Mouse (Mus musculus) MEL (cell line): ENCODE data around the gene Hgfac. TPM values are rescaled to one million over a fixed set of nuclear protein-coding genes. Genes with fewer than 3 reads are reported as not detected.

Experiments used
- DNase-seq: peaks from one replicate; pipeline ENCODE4 v3.0.0; 2011; ENCODE audit warnings: low read depth, low spot score
- H3K27ac ChIP-seq: 2 replicates; pipeline ENCODE4 v1.5.1; 2012; ENCODE audit warnings: low read depth, mild to moderate bottlenecking, control low read depth, low read length, moderate library complexity; ENCODE audit not compliant: control insufficient read depth
- H3K27me3 ChIP-seq, 2 experiments: fragments of 150-350 bp in 1 of 2; sonication (generic) in 1 of 2; 2 replicates each; pipeline ENCODE4 v1.6.1; 2012; ENCODE audit warnings: low read length in 2 of 2, mild to moderate bottlenecking in 2 of 2, improper control_type of control experiment in 1 of 2, moderate library complexity in 1 of 2; ENCODE audit not compliant: insufficient read depth in 2 of 2, control insufficient read depth in 1 of 2
- H3K36me3 ChIP-seq, 2 experiments: 2 replicates each; pipeline ENCODE4 v1.6.1; 2012 to 2014; ENCODE audit warnings: low read length in 2 of 2, improper control_type of control experiment in 1 of 2, inconsistent platforms in 1 of 2, mild to moderate bottlenecking in 1 of 2; ENCODE audit not compliant: insufficient read depth in 2 of 2, control insufficient read depth in 1 of 2
- H3K4me1 ChIP-seq, 2 experiments: fragments of 150-350 bp in 1 of 2; sonication (generic) in 1 of 2; 2 replicates each; pipeline ENCODE4 v1.6.1; 2012; ENCODE audit warnings: low read length in 2 of 2, improper control_type of control experiment in 1 of 2, mild to moderate bottlenecking in 1 of 2; ENCODE audit not compliant: insufficient read depth in 2 of 2, control insufficient read depth in 1 of 2
- H3K4me3 ChIP-seq, 2 experiments: fragments of 150-350 bp in 1 of 2; sonication (generic) in 1 of 2; 2 replicates each; pipeline ENCODE4 v1.5.1; 2012; ENCODE audit warnings: low read depth in 2 of 2, low read length in 2 of 2, mild to moderate bottlenecking in 2 of 2, moderate library complexity in 2 of 2, control low read depth in 1 of 2, improper control_type of control experiment in 1 of 2; ENCODE audit not compliant: control insufficient read depth in 1 of 2, insufficient read depth in 1 of 2
- H3K79me2 ChIP-seq: 2 replicates; pipeline ENCODE4 v1.6.1; 2012; ENCODE audit warnings: mild to moderate bottlenecking, low read length, moderate library complexity; ENCODE audit not compliant: control insufficient read depth, poor library complexity, insufficient read depth
- H3K9ac ChIP-seq: 2 replicates; pipeline ENCODE4 v1.6.1; 2012; ENCODE audit warnings: low read depth, mild to moderate bottlenecking, control low read depth, low read length, moderate library complexity; ENCODE audit not compliant: control insufficient read depth, poor library complexity, severe bottlenecking
- H3K9me3 ChIP-seq: fragments of 150-350 bp; sonication (generic); replicated peaks from 2 replicates; pipeline ENCODE4 v1.6.1; 2012; ENCODE audit warnings: mild to moderate bottlenecking, low read length, improper control_type of control experiment, moderate library complexity; ENCODE audit not compliant: insufficient read depth
- BHLHE40 ChIP-seq: IDR thresholded peaks from 2 replicates; pipeline ENCODE4 v1.6.1; 2012; ENCODE audit warnings: low read depth, mild to moderate bottlenecking, inconsistent platforms, low read length, improper control_type of control experiment, borderline replicate concordance
- CHD2 ChIP-seq: IDR thresholded peaks from 2 replicates; pipeline ENCODE4 v1.6.1; 2011; ENCODE audit warnings: low read length, improper control_type of control experiment
- CTCF ChIP-seq, 3 experiments: IDR thresholded peaks in 2 of 3; conservative IDR thresholded peaks in 1 of 3; 2 replicates each; pipeline ENCODE4 v1.5.1; 2011 to 2012; ENCODE audit warnings: low read length in 3 of 3, low read depth in 2 of 3, mild to moderate bottlenecking in 2 of 3, improper control_type of control experiment in 1 of 3, inconsistent platforms in 1 of 3, mixed read lengths in 1 of 3, moderate library complexity in 1 of 3; ENCODE audit not compliant: control insufficient read depth in 1 of 3, insufficient read depth in 1 of 3, poor library complexity in 1 of 3, severe bottlenecking in 1 of 3
- E2F4 ChIP-seq: IDR thresholded peaks from 2 replicates; pipeline ENCODE4 v1.6.1; 2011; ENCODE audit warnings: low read depth, low read length, improper control_type of control experiment, borderline replicate concordance
- ELF1 ChIP-seq: IDR thresholded peaks from 2 replicates; pipeline ENCODE4 v1.6.1; 2014; ENCODE audit warnings: low read depth, mild to moderate bottlenecking, inconsistent platforms, low read length, improper control_type of control experiment, moderate library complexity
- EP300 ChIP-seq, 2 experiments: IDR thresholded peaks; 2 replicates each; pipeline ENCODE4 v1.6.1; 2011; ENCODE audit warnings: improper control_type of control experiment in 2 of 2, low read length in 2 of 2, low read depth in 1 of 2, mild to moderate bottlenecking in 1 of 2
- ETS1 ChIP-seq: IDR thresholded peaks from 2 replicates; pipeline ENCODE4 v1.6.1; 2012; ENCODE audit warnings: low read depth, mild to moderate bottlenecking, inconsistent platforms, low read length, improper control_type of control experiment, moderate library complexity
- GABPA ChIP-seq: IDR thresholded peaks from 2 replicates; pipeline ENCODE4 v1.6.1; 2012; ENCODE audit warnings: low read depth, mild to moderate bottlenecking, inconsistent platforms, low read length, improper control_type of control experiment, moderate library complexity
- GATA1 ChIP-seq: IDR thresholded peaks from 2 replicates; pipeline ENCODE4 v1.6.1; 2011; ENCODE audit warnings: low read depth, low read length, improper control_type of control experiment
- HCFC1 ChIP-seq: IDR thresholded peaks from 2 replicates; pipeline ENCODE4 v1.6.1; 2012; ENCODE audit warnings: low read depth, mild to moderate bottlenecking, inconsistent platforms, low read length, improper control_type of control experiment, moderate library complexity
- KAT2A ChIP-seq: conservative IDR thresholded peaks from 2 replicates; pipeline ENCODE4 v1.6.1; 2012; ENCODE audit warnings: low read depth, low read length, improper control_type of control experiment, inconsistent platforms
- MAFK ChIP-seq: IDR thresholded peaks from 2 replicates; pipeline ENCODE4 v1.6.1; 2011; ENCODE audit warnings: low read depth, mild to moderate bottlenecking, low read length, improper control_type of control experiment, borderline replicate concordance
- MAX ChIP-seq: IDR thresholded peaks from 2 replicates; pipeline ENCODE4 v1.6.1; 2011; ENCODE audit warnings: low read length, improper control_type of control experiment
- MAZ ChIP-seq: IDR thresholded peaks from 2 replicates; pipeline ENCODE4 v1.6.1; 2012; ENCODE audit warnings: low read depth, mild to moderate bottlenecking, inconsistent platforms, low read length, improper control_type of control experiment
- MYB ChIP-seq: IDR thresholded peaks from 2 replicates; pipeline ENCODE4 v1.6.1; 2011; ENCODE audit warnings: mild to moderate bottlenecking, low read depth, low read length, improper control_type of control experiment
- MYC ChIP-seq: IDR thresholded peaks from 2 replicates; pipeline ENCODE4 v1.6.1; 2011; ENCODE audit warnings: low read depth, mild to moderate bottlenecking, low read length, improper control_type of control experiment, moderate library complexity
- NELFE ChIP-seq: IDR thresholded peaks from 2 replicates; pipeline ENCODE4 v1.6.1; 2011; ENCODE audit warnings: low read depth, low read length, improper control_type of control experiment
- POLR2A ChIP-seq, 2 experiments: IDR thresholded peaks; 2 replicates each; pipeline ENCODE4 v1.6.1; 2011 to 2012; ENCODE audit warnings: low read length in 2 of 2, mild to moderate bottlenecking in 2 of 2, control low read depth in 1 of 2, improper control_type of control experiment in 1 of 2, low read depth in 1 of 2, moderate library complexity in 1 of 2; ENCODE audit not compliant: control insufficient read depth in 1 of 2, insufficient read depth in 1 of 2, poor library complexity in 1 of 2
- POLR2AphosphoS2 ChIP-seq: IDR thresholded peaks from 2 replicates; pipeline ENCODE4 v1.6.1; 2011; ENCODE audit warnings: low read length, improper control_type of control experiment
- POLR2AphosphoS5 ChIP-seq: IDR thresholded peaks from 2 replicates; pipeline ENCODE4 v1.6.1; 2012; ENCODE audit warnings: low read depth, borderline replicate concordance, mild to moderate bottlenecking, inconsistent platforms, low read length, moderate library complexity, mixed read lengths
- RAD21 ChIP-seq: IDR thresholded peaks from 2 replicates; pipeline ENCODE4 v1.6.1; 2011; ENCODE audit warnings: mild to moderate bottlenecking, low read depth, low read length, improper control_type of control experiment
- RCOR1 ChIP-seq: IDR thresholded peaks from 2 replicates; pipeline ENCODE4 v1.6.1; 2012; ENCODE audit warnings: low read depth, mild to moderate bottlenecking, inconsistent platforms, low read length, improper control_type of control experiment
- SIN3A ChIP-seq: IDR thresholded peaks from 2 replicates; pipeline ENCODE4 v1.6.1; 2012; ENCODE audit warnings: low read length, improper control_type of control experiment, inconsistent platforms
- TBP ChIP-seq: IDR thresholded peaks from 2 replicates; pipeline ENCODE4 v1.8.0; 2011; ENCODE audit warnings: low read depth, low read length, improper control_type of control experiment
- TCF12 ChIP-seq: IDR thresholded peaks from 2 replicates; pipeline ENCODE4 v1.6.1; 2014; ENCODE audit warnings: low read depth, mild to moderate bottlenecking, inconsistent platforms, low read length, improper control_type of control experiment, moderate library complexity
- UBTF ChIP-seq: IDR thresholded peaks from 2 replicates; pipeline ENCODE4 v1.6.1; 2012; ENCODE audit warnings: low read depth, mild to moderate bottlenecking, inconsistent platforms, low read length, improper control_type of control experiment, moderate library complexity, borderline replicate concordance; ENCODE audit not compliant: insufficient read depth
- USF2 ChIP-seq, 2 experiments: IDR thresholded peaks; 2 replicates each; pipeline ENCODE4 v1.6.1; 2011 to 2012; ENCODE audit warnings: improper control_type of control experiment in 2 of 2, low read length in 2 of 2, borderline replicate concordance in 1 of 2, inconsistent platforms in 1 of 2, low read depth in 1 of 2, mild to moderate bottlenecking in 1 of 2; ENCODE audit not compliant: insufficient read depth in 1 of 2
- ZC3H11A ChIP-seq: IDR thresholded peaks from 2 replicates; pipeline ENCODE4 v1.6.1; 2012; ENCODE audit warnings: low read depth, mild to moderate bottlenecking, inconsistent platforms, low read length, improper control_type of control experiment
- ZMIZ1 ChIP-seq: IDR thresholded peaks from 2 replicates; pipeline ENCODE4 v1.6.1; 2012; ENCODE audit warnings: low read depth, mild to moderate bottlenecking, inconsistent platforms, low read length, improper control_type of control experiment, moderate library complexity
- polyA plus RNA-seq, 2 experiments: library from polyadenylated mRNA; stranded (reverse) in 1 of 2; unstranded in 1 of 2; fragments of >175 nt in 1 of 2; fragments of >200 nt in 1 of 2; gene quantifications; 2 replicates each; pipeline versions ENCODE4 v1.2.1 to v1.2.4; 2012; ENCODE audit warnings: low replicate concordance in 2 of 2, low read depth in 1 of 2; ENCODE audit not compliant: insufficient read length in 2 of 2, insufficient read depth in 1 of 2, missing spikeins in 1 of 2
- total RNA-seq: library from RNA; depleted of rRNA; stranded (reverse); fragments of 300-350 nt; gene quantifications from 2 replicates; pipeline ENCODE4 v1.2.3, GENCODE M21; 2012

Hgfac gene
- total and polyA plus RNA-seq, 3 experiments: 0.62 to 1.6 TPM; not detected in 1

DNA sequence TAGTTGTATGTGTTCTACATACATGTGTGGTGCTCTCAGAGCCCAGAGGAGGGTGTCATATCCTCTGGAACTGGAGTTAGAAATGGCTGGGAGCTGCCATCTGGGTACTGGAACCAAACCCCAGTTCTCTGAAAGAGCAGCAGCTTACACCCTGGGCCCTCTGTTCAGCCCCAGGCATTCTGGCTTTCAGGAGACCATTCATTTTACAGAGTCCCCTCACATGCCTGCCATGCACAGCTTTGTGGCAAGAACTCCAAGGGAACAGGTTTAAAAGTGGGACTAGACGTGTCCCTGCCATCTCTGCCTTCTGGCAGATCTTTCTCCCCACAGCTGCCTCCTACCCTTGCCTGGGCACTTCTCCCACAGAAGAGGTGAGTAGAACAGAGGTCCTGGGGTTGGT, 7.7 kb upstream of the Hgfac start:
- no peaks in the 10 kb centered on the region for H3K79me2 ChIP-seq
- no peak overlapping the region for H3K27ac ChIP-seq
- H3K9me3 ChIP-seq: no peaks in the 10 kb centered on the region
- peaks cover 0 to 7% of the 10 kb centered on the region in 2 experiments; a peak in 2 of 4 replicates for H3K36me3 ChIP-seq
- TF ChIP-seq CTCF (IDR thresholded peaks at IDR 0.05 in 2 of 3, conservative IDR thresholded peaks at IDR 0.05 in 1 of 3; ENCODE audit: control insufficient read depth in 1 of 3, insufficient read depth in 1 of 3, low read depth in 2 of 3, low read length in 3 of 3, poor library complexity in 1 of 3, severe bottlenecking in 1 of 3) (no peak; a peak in 1 of 6 replicates), MAFK (no peak), MAZ (no peak), POLR2AphosphoS2 (no peak), ZC3H11A (no peak), RCOR1 (no peak), NELFE (no peak), SIN3A (no peak), BHLHE40 (no peak), HCFC1 (no peak), GABPA (no peak), GATA1 (no peak), CHD2 (no peak), MYC (no peak), KAT2A (no peak), MYB (no peak), POLR2A (IDR thresholded peaks at IDR 0.05; ENCODE audit: control insufficient read depth in 1 of 2, insufficient read depth in 1 of 2, low read depth in 1 of 2, low read length in 2 of 2, poor library complexity in 1 of 2) (no peak), USF2 (IDR thresholded peaks at IDR 0.05; ENCODE audit: borderline replicate concordance in 1 of 2, insufficient read depth in 1 of 2, low read depth in 1 of 2, low read length in 2 of 2) (no peak), EP300 (IDR thresholded peaks at IDR 0.05; ENCODE audit: low read depth in 1 of 2, low read length in 2 of 2) (no peak)
- DNase-seq: no peak
- no peak overlapping the region for H3K4me3 ChIP-seq
- H3K4me1 ChIP-seq: peaks cover 3 to 24% of the 10 kb centered on the region in 2 experiments; a peak in 3 of 4 replicates
- no peaks in the 10 kb centered on the region for H3K27me3 ChIP-seq
- H3K9ac ChIP-seq: no peak overlapping the region

DNA sequence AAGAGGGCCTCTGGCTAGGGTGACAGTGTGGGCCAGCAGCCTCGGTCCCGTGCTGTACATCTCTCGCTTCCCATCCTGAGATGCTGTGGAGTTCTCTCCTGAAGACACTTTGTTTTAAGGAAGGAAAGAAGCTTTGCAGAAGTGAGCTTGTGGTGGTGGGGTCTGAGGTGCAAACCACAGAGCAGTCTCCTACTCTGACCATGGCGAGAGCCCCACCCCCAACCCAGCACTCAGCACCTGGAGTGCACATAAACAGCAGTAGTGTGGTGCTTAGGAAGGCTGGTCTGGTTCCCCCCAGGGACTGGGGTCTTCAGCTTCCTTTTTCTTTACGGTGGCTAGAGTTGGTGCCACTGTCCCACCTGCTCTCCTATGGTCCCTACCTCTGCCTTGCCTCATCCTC, 6.2 kb upstream of the Hgfac start:
- Histone ChIP-seq H3K36me3 (peaks cover 0 to 7% of the 10 kb centered on the region in 2 experiments; a peak in 2 of 4 replicates), H3K9ac (no peak overlapping the region), H3K27ac (peak overlapping the region; percentile 23), H3K9me3 (no peaks in the 10 kb centered on the region), H3K4me3 (no peak overlapping the region), H3K27me3 (no peaks in the 10 kb centered on the region), H3K4me1 (peaks cover 3 to 24% of the 10 kb centered on the region in 2 experiments; a peak in 3 of 4 replicates), H3K79me2 (no peaks in the 10 kb centered on the region)
- peak; percentile 39 for DNase-seq
- TF ChIP-seq MAZ (no peak), ELF1 (no peak), ZMIZ1 (no peak), RAD21 (no peak), ETS1 (no peak), NELFE (no peak), CTCF (IDR thresholded peaks at IDR 0.05 in 2 of 3, conservative IDR thresholded peaks at IDR 0.05 in 1 of 3; ENCODE audit: control insufficient read depth in 1 of 3, insufficient read depth in 1 of 3, low read depth in 2 of 3, low read length in 3 of 3, poor library complexity in 1 of 3, severe bottlenecking in 1 of 3) (no peak), UBTF (no peak), USF2 (IDR thresholded peaks at IDR 0.05; ENCODE audit: borderline replicate concordance in 1 of 2, insufficient read depth in 1 of 2, low read depth in 1 of 2, low read length in 2 of 2) (no peak), MYB (no peak), HCFC1 (no peak), MAX (no peak), TCF12 (no peak), TBP (no peak), POLR2A (IDR thresholded peaks at IDR 0.05; ENCODE audit: control insufficient read depth in 1 of 2, insufficient read depth in 1 of 2, low read depth in 1 of 2, low read length in 2 of 2, poor library complexity in 1 of 2) (no peak), POLR2AphosphoS2 (no peak), POLR2AphosphoS5 (no peak), ZC3H11A (no peak), E2F4 (no peak)
